Mouse (Mus musculus) kidney, adult 2 months (tissue): ENCODE measurements around the gene Atg13. TPM values are rescaled to one million over a fixed set of nuclear protein-coding genes. Genes with fewer than 3 reads are reported as not detected.

Source experiments
- DNase-seq: peaks from one replicate; pipeline ENCODE4 v3.0.0; 2021
- H3K27ac ChIP-seq: fragments of 200-500 bp; 2 replicates; pipeline ENCODE4 v1.5.1; 2012; ENCODE audit warnings: low read depth, low read length, control low read depth, inconsistent platforms; ENCODE audit not compliant: insufficient read depth
- H3K27me3 ChIP-seq: fragments of 200-500 bp; replicated peaks from 2 replicates; pipeline ENCODE4 v1.6.1; 2012; ENCODE audit warnings: mild to moderate bottlenecking, moderate library complexity, low read length, inconsistent platforms; ENCODE audit not compliant: control insufficient read depth, insufficient read depth
- H3K36me3 ChIP-seq: fragments of 200-500 bp; 2 replicates; pipeline ENCODE4 v1.6.1; 2012; ENCODE audit warnings: mild to moderate bottlenecking, moderate library complexity, low read length, inconsistent platforms; ENCODE audit not compliant: control insufficient read depth, insufficient read depth
- H3K4me1 ChIP-seq: fragments of 200-500 bp; 2 replicates; pipeline ENCODE4 v1.6.1; 2011; ENCODE audit warnings: low read length; ENCODE audit not compliant: control insufficient read depth, insufficient read depth
- H3K4me3 ChIP-seq: fragments of 200-500 bp; 2 replicates; pipeline ENCODE4 v1.5.1; 2011; ENCODE audit warnings: mild to moderate bottlenecking, low read depth, low read length, control low read depth; ENCODE audit not compliant: insufficient read depth
- CTCF ChIP-seq: fragments of 200-500 bp; conservative IDR thresholded peaks from 2 replicates; pipeline ENCODE4 v1.5.1; 2011; ENCODE audit warnings: low read depth, mild to moderate bottlenecking, control low read depth, low read length, moderate library complexity, mixed read lengths; ENCODE audit not compliant: insufficient read depth, insufficient read length
- POLR2A ChIP-seq: fragments of 200-500 bp; IDR thresholded peaks from one replicate; pipeline ENCODE4 v1.6.1; 2011; ENCODE audit warnings: low read depth, low read length, control low read depth
- WGBS: fragments of 180-500 bp; shearing (Covaris S2); methylation state at CpG from one replicate; pipeline ENCODE4 v1.1.7; 2018; 5-methylcytosine and 5-hydroxymethylcytosine counted together
- polyA plus RNA-seq: library from polyadenylated mRNA; depleted of rRNA; stranded (reverse); fragments of >200 nt; gene quantifications from 2 replicates; pipeline ENCODE4 v1.2.3, GENCODE M21; 2012

Gene Atg13
- polyA plus RNA-seq, 1 experiment = 32.5 TPM

DNA sequence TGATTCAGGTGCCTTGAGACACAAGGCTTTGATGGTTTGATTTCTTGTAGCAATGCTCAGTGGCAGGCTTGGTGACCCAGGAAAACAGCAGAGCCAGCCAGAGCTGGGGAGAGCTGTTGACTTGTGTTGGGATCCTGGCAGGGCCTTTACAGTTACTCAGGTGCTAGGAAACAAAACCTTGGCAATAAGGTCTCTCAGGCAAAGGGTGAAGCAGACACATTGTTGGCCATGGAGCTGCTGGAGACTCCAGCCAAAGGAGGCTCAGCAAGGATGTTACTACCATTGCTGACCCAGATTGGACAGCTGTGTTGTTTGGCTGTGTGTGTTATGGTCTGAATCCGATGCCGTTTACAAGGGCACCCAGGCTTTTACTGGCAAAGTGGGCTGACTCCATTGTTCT, 36.8 kb downstream of the Atg13 start:
- no peaks in the 10 kb centered on the region for H3K27me3 ChIP-seq
- H3K36me3 ChIP-seq = peaks cover 8% of the 10 kb centered on the region
- 80% methylated on average over 2 of the region's 2 CpGs for WGBS
- no peak overlapping the region for H3K27ac ChIP-seq
- no peak overlapping the region for H3K4me3 ChIP-seq
- DNase-seq = no peak
- TF ChIP-seq POLR2A (no peak), CTCF (no peak)
- no peaks in the 10 kb centered on the region; the same call in 1 of the 2 replicates for H3K4me1 ChIP-seq

DNA sequence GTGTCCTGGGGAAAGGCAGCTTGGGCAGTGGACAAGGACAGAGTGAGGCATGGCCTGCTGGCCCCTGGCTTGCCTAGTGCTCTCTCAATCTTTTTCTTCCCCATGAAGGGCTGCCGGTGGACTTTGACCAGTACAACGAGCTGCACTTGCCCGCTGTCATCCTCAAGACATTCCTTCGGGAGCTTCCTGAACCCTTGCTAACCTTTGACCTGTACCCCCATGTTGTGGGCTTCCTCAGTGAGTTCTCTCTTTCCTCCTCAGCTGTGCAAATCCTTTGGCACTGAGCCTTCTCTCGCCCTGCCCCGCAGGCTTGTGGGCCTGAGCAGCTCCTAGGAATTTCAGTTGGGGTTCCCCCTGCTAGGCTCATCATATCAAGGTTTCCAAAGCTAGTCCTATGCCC, 40.3 kb downstream of the Atg13 start:
- Histone ChIP-seq H3K36me3 (0 out of 2 replicates have a peak, but pooled peaks cover 1% of the 10 kb centered on the region), H3K27me3 (no peaks in the 10 kb centered on the region), H3K27ac (peak overlapping the region; percentile 22), H3K4me3 (no peak overlapping the region), H3K4me1 (no peaks in the 10 kb centered on the region; the same call in 1 of the 2 replicates)
- TF ChIP-seq CTCF = no peak
- TF ChIP-seq POLR2A = no peak
- DNase-seq = peak; percentile 89
- 42% methylated on average over 6 of the region's 6 CpGs for WGBS

DNA sequence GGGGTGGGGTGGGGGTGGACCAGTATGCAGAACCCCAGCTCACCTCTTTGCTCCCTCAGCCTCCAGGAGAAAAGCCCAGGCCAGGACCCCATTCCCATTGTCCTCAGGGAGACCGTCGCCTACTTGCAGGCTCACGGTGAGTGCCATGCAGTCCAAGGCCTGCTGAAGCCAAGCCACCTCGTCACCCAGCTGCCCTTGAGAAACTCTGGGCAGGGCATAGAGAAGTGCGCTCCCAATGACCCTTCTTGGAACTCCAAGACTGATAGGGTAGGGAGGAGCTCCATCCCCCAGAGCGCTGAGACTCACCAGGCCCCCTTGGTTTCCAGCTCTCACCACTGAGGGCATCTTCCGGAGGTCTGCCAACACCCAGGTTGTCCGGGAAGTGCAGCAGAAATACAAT, 41.0 kb downstream of the Atg13 start:
- WGBS = 92% methylated on average over 8 of the region's 8 CpGs
- no peak for DNase-seq
- H3K36me3 ChIP-seq = 0 out of 2 replicates have a peak, but pooled peaks cover 1% of the 10 kb centered on the region
- TF ChIP-seq CTCF (no peak), POLR2A (no peak)
- no peak overlapping the region for H3K4me3 ChIP-seq
- no peaks in the 10 kb centered on the region; the same call in 1 of the 2 replicates for H3K4me1 ChIP-seq
- no peaks in the 10 kb centered on the region for H3K27me3 ChIP-seq
- H3K27ac ChIP-seq = peak overlapping the region; percentile 22

DNA sequence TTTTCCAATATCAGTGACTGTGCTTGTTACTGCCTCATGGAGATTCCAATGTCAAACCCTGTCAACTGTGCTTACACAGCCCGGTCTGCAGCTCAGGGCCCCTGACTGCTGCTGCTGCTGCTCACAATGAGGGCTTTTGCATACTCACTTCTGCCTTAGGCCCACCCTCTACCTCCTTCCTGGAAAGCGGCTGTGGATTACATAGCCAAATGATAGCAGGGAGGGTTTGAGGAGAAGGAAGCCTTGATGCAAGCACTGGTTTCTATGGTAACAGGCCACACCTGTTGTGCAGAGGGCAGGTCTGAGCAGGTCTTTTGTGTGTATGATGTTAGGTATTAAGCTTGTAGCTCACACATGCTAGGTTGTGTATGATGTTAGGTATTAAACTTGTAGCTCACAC, 42.6 kb downstream of the Atg13 start:
- no peak overlapping the region for H3K4me3 ChIP-seq
- H3K27me3 ChIP-seq = no peaks in the 10 kb centered on the region
- H3K4me1 ChIP-seq = no peaks in the 10 kb centered on the region; the same call in 1 of the 2 replicates
- H3K36me3 ChIP-seq = peaks cover 1% of the 10 kb centered on the region; the same call in 1 of the 2 replicates
- 82% methylated on average over 2 of the region's 2 CpGs for WGBS
- TF ChIP-seq CTCF (no peak), POLR2A (no peak)
- peak overlapping the region; percentile 90; the same call in 1 of the 2 replicates for H3K27ac ChIP-seq
- DNase-seq = no peak

DNA sequence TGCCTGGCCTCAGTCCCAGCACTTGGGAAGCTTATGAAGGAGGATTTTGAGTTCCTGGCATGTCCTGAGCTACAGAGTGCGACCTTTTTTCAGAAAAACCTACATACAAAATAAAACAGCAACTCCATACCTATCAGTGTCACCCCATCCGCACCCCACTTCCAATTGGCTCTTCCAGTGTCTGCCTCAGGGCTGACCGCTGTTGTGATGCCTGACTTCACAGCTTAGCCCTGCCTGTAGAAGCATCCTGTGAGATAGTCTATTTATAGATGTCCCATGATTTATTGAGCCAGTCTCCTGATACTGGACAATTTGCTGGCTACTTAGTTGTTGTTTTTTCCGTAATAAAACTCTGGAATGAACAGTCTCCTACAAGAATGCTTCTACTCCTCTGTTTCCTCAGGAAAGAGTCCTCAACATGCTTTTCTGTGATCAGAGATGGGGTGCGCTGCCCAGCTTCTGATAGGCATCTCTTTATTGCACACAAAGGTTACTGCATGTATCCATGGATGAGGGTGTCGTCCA, 43.9 kb downstream of the Atg13 start:
- 53% methylated on average over 6 of the region's 6 CpGs for WGBS
- H3K4me1 ChIP-seq = no peaks in the 10 kb centered on the region; the same call in 1 of the 2 replicates
- no peaks in the 10 kb centered on the region for H3K27me3 ChIP-seq
- no peak overlapping the region for H3K4me3 ChIP-seq
- no peak for TF ChIP-seq CTCF
- no peak for TF ChIP-seq POLR2A
- peaks cover 1% of the 10 kb centered on the region; the same call in 1 of the 2 replicates for H3K36me3 ChIP-seq
- H3K27ac ChIP-seq = peak overlapping the region; percentile 90
- DNase-seq = peak; percentile 75

DNA sequence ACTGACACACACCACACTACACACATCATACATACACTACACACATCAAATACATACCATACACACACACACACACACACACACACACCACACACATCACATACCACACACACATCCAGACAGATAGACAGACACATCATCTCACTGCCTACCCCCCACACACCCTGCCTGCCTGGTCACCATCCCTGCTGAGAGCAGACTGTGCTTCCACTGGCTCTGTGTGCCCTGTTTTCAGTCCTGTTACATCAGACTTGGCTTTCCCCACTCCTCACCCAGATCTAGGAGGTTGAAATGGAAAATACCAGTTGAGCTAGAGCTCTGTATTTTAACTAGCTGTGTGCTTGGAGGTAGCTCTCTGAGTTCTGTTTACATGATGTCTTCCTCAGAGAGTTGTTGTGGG, 45.6 kb downstream of the Atg13 start:
- TF ChIP-seq CTCF (no peak), POLR2A (no peak)
- no peaks in the 10 kb centered on the region; the same call in 1 of the 2 replicates for H3K4me1 ChIP-seq
- DNase-seq = no peak
- H3K4me3 ChIP-seq = no peak overlapping the region
- no peak overlapping the region for H3K27ac ChIP-seq
- no peaks in the 10 kb centered on the region for H3K27me3 ChIP-seq
- H3K36me3 ChIP-seq = no peaks in the 10 kb centered on the region; the same call in 1 of the 2 replicates

DNA sequence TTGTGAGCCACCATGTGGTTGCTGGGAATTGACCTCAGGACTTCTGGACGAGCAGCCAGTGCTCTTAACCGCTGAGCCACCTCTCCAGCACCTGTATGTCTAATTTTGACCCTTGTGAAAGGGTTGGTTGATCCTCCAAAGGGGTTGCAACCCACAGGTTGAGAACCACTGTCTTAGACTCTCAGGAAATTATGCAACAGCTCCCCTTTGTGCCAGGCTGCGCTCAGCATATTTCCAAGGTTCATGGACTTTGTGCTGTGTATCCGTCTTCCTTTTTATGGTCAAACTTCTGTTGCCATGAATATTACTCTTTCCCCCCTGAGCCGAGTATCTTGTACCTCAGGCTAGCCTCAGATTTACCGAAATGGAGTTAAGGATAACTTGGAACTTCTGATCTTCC, 49.4 kb downstream of the Atg13 start:
- no peaks in the 10 kb centered on the region; the same call in 1 of the 2 replicates for H3K4me1 ChIP-seq
- no peaks in the 10 kb centered on the region for H3K27me3 ChIP-seq
- H3K27ac ChIP-seq = 0 out of 2 replicates have a peak overlapping the region, but pooled peaks have one; percentile 16
- TF ChIP-seq CTCF (0 out of 2 replicates have a peak, but pooled peaks have one; percentile 2), POLR2A (no peak)
- peak; percentile 90 for DNase-seq
- no peaks in the 10 kb centered on the region; the same call in 1 of the 2 replicates for H3K36me3 ChIP-seq
- no peak overlapping the region for H3K4me3 ChIP-seq
- WGBS = 58% methylated on average over 6 of the region's 6 CpGs
